Mouse (Mus musculus) heart, embryonic 11.5 days (tissue): ENCODE results near the gene Kctd15. TPM values are rescaled to one million over a fixed set of nuclear protein-coding genes. Genes with fewer than 3 reads are reported as not detected.

Source experiments
- ATAC-seq: fragments of 200-750 bp; cut with Nextera tagmentation; replicated peaks from 2 replicates; pipeline ENCODE4 v1.8.0; 2017; ENCODE audit warnings: moderate library complexity; ENCODE audit not compliant: insufficient number of reproducible peaks, low FRiP score, low TSS enrichment
- H3K27ac ChIP-seq: fragments of 300-500 bp; sonication (generic); 2 replicates; pipeline ENCODE4 v1.5.1; 2014; ENCODE audit warnings: mild to moderate bottlenecking, low read depth, low read length
- H3K27me3 ChIP-seq: fragments of 300-500 bp; sonication (generic); 2 replicates; pipeline ENCODE4 v1.6.1; 2014; ENCODE audit warnings: mild to moderate bottlenecking, low read length, mixed read lengths; ENCODE audit not compliant: control insufficient read depth, insufficient read depth
- H3K36me3 ChIP-seq: fragments of 300-500 bp; sonication (generic); 2 replicates; pipeline ENCODE4 v1.6.1; 2014; ENCODE audit warnings: mild to moderate bottlenecking, low read length, moderate library complexity, mixed read lengths; ENCODE audit not compliant: control insufficient read depth, insufficient read depth
- H3K4me1 ChIP-seq: fragments of 300-500 bp; sonication (generic); 2 replicates; pipeline ENCODE4 v1.6.1; 2014; ENCODE audit warnings: low read length; ENCODE audit not compliant: control insufficient read depth, insufficient read depth
- H3K4me2 ChIP-seq: fragments of 300-500 bp; sonication (generic); 2 replicates; pipeline ENCODE4 v1.6.1; 2014; ENCODE audit warnings: mild to moderate bottlenecking, moderate library complexity
- H3K4me3 ChIP-seq: fragments of 300-500 bp; sonication (generic); 2 replicates; pipeline ENCODE4 v1.5.1; 2014; ENCODE audit warnings: low read depth, low read length
- H3K9ac ChIP-seq: fragments of 300-500 bp; sonication (generic); 2 replicates; pipeline ENCODE4 v1.6.1; 2014; ENCODE audit warnings: mild to moderate bottlenecking, low read depth, low read length, moderate library complexity
- H3K9me3 ChIP-seq: fragments of 300-500 bp; sonication (generic); replicated peaks from 2 replicates; pipeline ENCODE4 v1.6.1; 2016; ENCODE audit warnings: low read length; ENCODE audit not compliant: control insufficient read depth
- WGBS: fragments of 180-500 bp; shearing (Covaris S2); extraction: QIAGEN DNeasy Blood & Tissue Kit; methylation state at CpG from one replicate; pipeline ENCODE4 v1.1.7; 2014; ENCODE audit not compliant: insufficient replicate concordance; 5-methylcytosine and 5-hydroxymethylcytosine counted together
- polyA plus RNA-seq: library from polyadenylated mRNA; unstranded; fragments of >200 nt; fragmentation: Nextera tagmentation; extraction: Ambion mirVana; gene quantifications from 2 replicates; pipeline ENCODE4 v1.2.1, GENCODE M21; 2014

Kctd15 gene
- polyA plus RNA-seq, 1 experiment from 2014 or later: 4.5 TPM

- peak overlapping the region; percentile 49 for H3K4me2 ChIP-seq
- H3K4me3 ChIP-seq: peak overlapping the region; percentile 21; the same call in 1 of the 2 replicates
- WGBS: 14% methylated on average over 42 of the region's 42 CpGs
- no peak overlapping the region for H3K27ac ChIP-seq
- H3K9ac ChIP-seq: no peak overlapping the region
- peaks cover 38% of the 10 kb centered on the region for H3K27me3 ChIP-seq
- no peak for ATAC-seq
- no peaks in the 10 kb centered on the region for H3K4me1 ChIP-seq
- no peaks in the 10 kb centered on the region for H3K36me3 ChIP-seq
- no peaks in the 10 kb centered on the region for H3K9me3 ChIP-seq
Measured at GRCm38 (mm10) chr7:34675120-34675790, 18.7 kb upstream of the Kctd15 start.

GRCm38 (mm10) chr7:34672916-34673315 lies 16.4 kb upstream of the Kctd15 start:
- Histone ChIP-seq H3K27ac (no peak overlapping the region), H3K9ac (no peak overlapping the region), H3K27me3 (peaks cover 38% of the 10 kb centered on the region), H3K4me3 (no peak overlapping the region), H3K36me3 (no peaks in the 10 kb centered on the region), H3K4me1 (peaks cover 4% of the 10 kb centered on the region; the same call in 1 of the 2 replicates), H3K4me2 (no peak overlapping the region), H3K9me3 (no peaks in the 10 kb centered on the region)
- no peak for ATAC-seq
- 70% methylated on average over 4 of the region's 4 CpGs for WGBS

GRCm38 (mm10) chr7:34671911-34672310 lies 15.4 kb upstream of the Kctd15 start:
- H3K4me1 ChIP-seq: peaks cover 4% of the 10 kb centered on the region; the same call in 1 of the 2 replicates
- WGBS: 4% methylated on average over 6 of the region's 6 CpGs
- peaks cover 38% of the 10 kb centered on the region for H3K27me3 ChIP-seq
- ATAC-seq: no peak
- H3K36me3 ChIP-seq: no peaks in the 10 kb centered on the region
- H3K9ac ChIP-seq: no peak overlapping the region
- H3K4me2 ChIP-seq: no peak overlapping the region
- no peak overlapping the region for H3K4me3 ChIP-seq
- H3K27ac ChIP-seq: no peak overlapping the region
- H3K9me3 ChIP-seq: no peaks in the 10 kb centered on the region

- H3K27ac ChIP-seq: no peak overlapping the region
- no peaks in the 10 kb centered on the region for H3K9me3 ChIP-seq
- H3K4me1 ChIP-seq: peaks cover 4% of the 10 kb centered on the region; the same call in 1 of the 2 replicates
- no peak overlapping the region for H3K4me2 ChIP-seq
- no peaks in the 10 kb centered on the region for H3K36me3 ChIP-seq
- no peak overlapping the region for H3K4me3 ChIP-seq
- no peak for ATAC-seq
- H3K27me3 ChIP-seq: peaks cover 31% of the 10 kb centered on the region
- WGBS: 64% methylated on average over 3 of the region's 3 CpGs
- H3K9ac ChIP-seq: no peak overlapping the region
Measured at GRCm38 (mm10) chr7:34670778-34671177, 14.2 kb upstream of the Kctd15 start.

GRCm38 (mm10) chr7:34669336-34669735 lies 12.8 kb upstream of the Kctd15 start:
- peak overlapping the region; percentile 33 for H3K4me2 ChIP-seq
- H3K4me1 ChIP-seq: peaks cover 4% of the 10 kb centered on the region; the same call in 1 of the 2 replicates
- no peak for ATAC-seq
- no peaks in the 10 kb centered on the region for H3K36me3 ChIP-seq
- no peaks in the 10 kb centered on the region for H3K9me3 ChIP-seq
- H3K27me3 ChIP-seq: peaks cover 17% of the 10 kb centered on the region
- H3K27ac ChIP-seq: no peak overlapping the region
- H3K9ac ChIP-seq: no peak overlapping the region
- no peak overlapping the region for H3K4me3 ChIP-seq
- 12% methylated on average over 9 of the region's 9 CpGs for WGBS

GRCm38 (mm10) chr7:34667874-34668273 lies 11.3 kb upstream of the Kctd15 start:
- no peaks in the 10 kb centered on the region for H3K36me3 ChIP-seq
- H3K9ac ChIP-seq: no peak overlapping the region
- no peaks in the 10 kb centered on the region for H3K9me3 ChIP-seq
- no peak overlapping the region for H3K27ac ChIP-seq
- no peak overlapping the region for H3K4me3 ChIP-seq
- H3K27me3 ChIP-seq: peaks cover 6% of the 10 kb centered on the region; the same call in 1 of the 2 replicates
- no peak overlapping the region for H3K4me2 ChIP-seq
- 80% methylated on average over 16 of the region's 16 CpGs for WGBS
- no peak for ATAC-seq
- H3K4me1 ChIP-seq: peaks cover 4% of the 10 kb centered on the region; the same call in 1 of the 2 replicates

- Histone ChIP-seq H3K4me2 (no peak overlapping the region), H3K9ac (no peak overlapping the region), H3K27ac (no peak overlapping the region), H3K4me3 (no peak overlapping the region), H3K36me3 (no peaks in the 10 kb centered on the region), H3K4me1 (no peaks in the 10 kb centered on the region), H3K27me3 (no peaks in the 10 kb centered on the region), H3K9me3 (no peaks in the 10 kb centered on the region)
- ATAC-seq: no peak
- 41% methylated on average over 7 of the region's 7 CpGs for WGBS
Measured at GRCm38 (mm10) chr7:34663145-34663544, 6.6 kb upstream of the Kctd15 start.

- Histone ChIP-seq H3K9ac (no peak overlapping the region), H3K36me3 (no peaks in the 10 kb centered on the region), H3K4me1 (no peaks in the 10 kb centered on the region), H3K9me3 (no peaks in the 10 kb centered on the region), H3K27me3 (no peaks in the 10 kb centered on the region), H3K4me3 (no peak overlapping the region), H3K27ac (no peak overlapping the region), H3K4me2 (no peak overlapping the region)
- 18% methylated on average over 5 of the region's 5 CpGs for WGBS
- ATAC-seq: no peak
Measured at GRCm38 (mm10) chr7:34662227-34662626, 5.7 kb upstream of the Kctd15 start.
